Mouse (Mus musculus) myocyte (in vitro differentiated cells): Measurements from ENCODE around the gene Plp1. TPM values are rescaled to one million over a fixed set of nuclear protein-coding genes. Genes with fewer than 3 reads are reported as not detected.

ENCODE experiments used
- H3K27me3 ChIP-seq: one replicate; pipeline ENCODE4 v1.6.1; 2011; ENCODE audit not compliant: control insufficient read depth, insufficient read depth, insufficient read length
- H3K36me3 ChIP-seq: one replicate; pipeline ENCODE4 v1.6.1; 2011; ENCODE audit not compliant: control insufficient read depth, insufficient read depth
- H3K4me2 ChIP-seq: one replicate; pipeline ENCODE4 v1.6.1; 2011; ENCODE audit warnings: low read depth, control low read depth
- H3K4me3 ChIP-seq: one replicate; pipeline ENCODE4 v1.5.1; 2011; ENCODE audit warnings: mild to moderate bottlenecking, control low read depth, moderate library complexity
- H3K79me2 ChIP-seq: one replicate; pipeline ENCODE4 v1.6.1; 2011; ENCODE audit not compliant: control insufficient read depth, insufficient read depth
- H3ac ChIP-seq: one replicate; pipeline ENCODE4 v1.6.1; 2011; ENCODE audit not compliant: control insufficient read depth, insufficient read length
- CEBPB ChIP-seq: IDR thresholded peaks from 2 replicates; pipeline ENCODE4 v1.6.1; 2011; ENCODE audit warnings: mild to moderate bottlenecking, moderate library complexity; ENCODE audit not compliant: poor library complexity, insufficient read depth, severe bottlenecking
- E2F4 ChIP-seq: IDR thresholded peaks from one replicate; pipeline ENCODE4 v1.6.1; 2011; ENCODE audit warnings: mild to moderate bottlenecking, control low read depth, moderate library complexity; ENCODE audit not compliant: insufficient read depth
- MAX ChIP-seq: IDR thresholded peaks from one replicate; pipeline ENCODE4 v1.6.1; 2011; ENCODE audit warnings: low read depth, mild to moderate bottlenecking, control low read depth
- MYOD1 ChIP-seq, 3 experiments: IDR thresholded peaks; one replicate each; pipeline ENCODE4 v1.6.1; 2011; ENCODE audit warnings: control low read depth in 2 of 3, low read depth in 2 of 3, mild to moderate bottlenecking in 2 of 3, moderate library complexity in 1 of 3; ENCODE audit not compliant: insufficient read length in 2 of 3, control insufficient read depth in 1 of 3
- MYOG ChIP-seq, 3 experiments: IDR thresholded peaks; one replicate each; pipeline ENCODE4 v1.6.1; 2011; ENCODE audit warnings: control low read depth in 2 of 3, low read depth in 2 of 3, mild to moderate bottlenecking in 2 of 3; ENCODE audit not compliant: insufficient read length in 2 of 3, control insufficient read depth in 1 of 3, insufficient read depth in 1 of 3
- POLR2A ChIP-seq: IDR thresholded peaks from one replicate; pipeline ENCODE4 v1.6.1; 2011; ENCODE audit warnings: low read depth, mild to moderate bottlenecking, control low read depth, moderate library complexity; ENCODE audit not compliant: insufficient read length
- POLR2AphosphoS2 ChIP-seq: IDR thresholded peaks from one replicate; pipeline ENCODE4 v1.6.1; 2011; ENCODE audit warnings: low read depth, control low read depth; ENCODE audit not compliant: insufficient read length
- REST ChIP-seq: IDR thresholded peaks from one replicate; pipeline ENCODE4 v1.6.1; 2011; ENCODE audit warnings: mild to moderate bottlenecking, control low read depth, moderate library complexity; ENCODE audit not compliant: insufficient read depth, insufficient read length
- SRF ChIP-seq: IDR thresholded peaks from one replicate; pipeline ENCODE4 v1.6.1; 2011; ENCODE audit warnings: low read depth; ENCODE audit not compliant: control insufficient read depth, insufficient read length
- TCF12 ChIP-seq: IDR thresholded peaks from one replicate; pipeline ENCODE4 v1.6.1; 2011; ENCODE audit warnings: mild to moderate bottlenecking, control low read depth; ENCODE audit not compliant: poor library complexity, insufficient read depth, severe bottlenecking
- TCF3 ChIP-seq: IDR thresholded peaks from one replicate; pipeline ENCODE4 v1.6.1; 2011; ENCODE audit warnings: low read depth, control low read depth; ENCODE audit not compliant: insufficient read length
- USF1 ChIP-seq: IDR thresholded peaks from one replicate; pipeline ENCODE4 v1.6.1; 2011; ENCODE audit warnings: low read depth, mild to moderate bottlenecking, control low read depth, moderate library complexity
- polyA plus RNA-seq: library from polyadenylated mRNA; unstranded; fragments of >200 nt; fragmentation: generic; extraction: Trizol; gene quantifications from one replicate; pipeline ENCODE4 v1.2.1, GENCODE M21; 2012; ENCODE audit warnings: missing spikeins

Gene Plp1
- polyA plus RNA-seq, 1 experiment, result 0.14 TPM

- H3K79me2 ChIP-seq, result no peaks in the 10 kb centered on the region
- no peaks in the 10 kb centered on the region for H3K27me3 ChIP-seq
- TF ChIP-seq TCF3 (no peak), POLR2A (no peak), SRF (no peak), CEBPB (no peak), TCF12 (no peak), REST (no peak), MYOG (IDR thresholded peaks at IDR 0.05; ENCODE audit: control insufficient read depth in 1 of 3, insufficient read depth in 1 of 3, insufficient read length in 2 of 3, low read depth in 2 of 3) (no peak), E2F4 (no peak), USF1 (no peak), MYOD1 (IDR thresholded peaks at IDR 0.05; ENCODE audit: control insufficient read depth in 1 of 3, insufficient read length in 2 of 3, low read depth in 2 of 3) (no peak), POLR2AphosphoS2 (no peak), MAX (no peak)
- H3K36me3 ChIP-seq, result no peaks in the 10 kb centered on the region
- no peak overlapping the region for H3ac ChIP-seq
- no peak overlapping the region for H3K4me3 ChIP-seq
- no peak overlapping the region for H3K4me2 ChIP-seq
Observed at GRCm38 (mm10) chrX:136828610-136829009, 6.1 kb downstream of the Plp1 start.

DNA sequence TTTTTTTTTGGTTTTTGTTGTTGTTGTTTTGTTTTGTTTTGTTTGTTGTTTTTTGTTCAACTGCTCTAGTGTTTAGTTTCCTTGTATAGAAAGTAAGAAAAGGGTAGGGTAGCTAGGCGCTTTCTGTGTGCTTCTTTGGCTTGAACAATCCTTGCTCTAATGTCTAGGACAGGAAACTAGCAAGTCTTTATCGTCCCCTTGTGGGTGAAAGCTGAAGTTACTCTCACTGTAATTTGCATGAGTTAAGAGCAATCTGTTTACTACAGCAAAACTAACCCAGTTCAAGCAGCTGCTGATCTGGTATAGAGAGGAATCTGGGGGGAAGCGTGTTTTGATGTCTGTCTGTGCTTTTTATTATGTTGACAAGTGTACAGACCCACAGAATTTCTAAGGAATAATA lies 27.8 kb downstream of the Plp1 start:
- Histone ChIP-seq H3K27me3 (no peaks in the 10 kb centered on the region), H3K4me2 (no peak overlapping the region), H3K79me2 (no peaks in the 10 kb centered on the region), H3K4me3 (no peak overlapping the region), H3ac (no peak overlapping the region), H3K36me3 (no peaks in the 10 kb centered on the region)
- TF ChIP-seq REST (no peak), SRF (no peak), POLR2A (no peak), MYOG (IDR thresholded peaks at IDR 0.05; ENCODE audit: control insufficient read depth in 1 of 3, insufficient read depth in 1 of 3, insufficient read length in 2 of 3, low read depth in 2 of 3) (no peak), CEBPB (no peak), POLR2AphosphoS2 (no peak), MYOD1 (IDR thresholded peaks at IDR 0.05; ENCODE audit: control insufficient read depth in 1 of 3, insufficient read length in 2 of 3, low read depth in 2 of 3) (no peak), E2F4 (no peak), TCF3 (no peak), MAX (no peak), TCF12 (no peak), USF1 (no peak)

DNA sequence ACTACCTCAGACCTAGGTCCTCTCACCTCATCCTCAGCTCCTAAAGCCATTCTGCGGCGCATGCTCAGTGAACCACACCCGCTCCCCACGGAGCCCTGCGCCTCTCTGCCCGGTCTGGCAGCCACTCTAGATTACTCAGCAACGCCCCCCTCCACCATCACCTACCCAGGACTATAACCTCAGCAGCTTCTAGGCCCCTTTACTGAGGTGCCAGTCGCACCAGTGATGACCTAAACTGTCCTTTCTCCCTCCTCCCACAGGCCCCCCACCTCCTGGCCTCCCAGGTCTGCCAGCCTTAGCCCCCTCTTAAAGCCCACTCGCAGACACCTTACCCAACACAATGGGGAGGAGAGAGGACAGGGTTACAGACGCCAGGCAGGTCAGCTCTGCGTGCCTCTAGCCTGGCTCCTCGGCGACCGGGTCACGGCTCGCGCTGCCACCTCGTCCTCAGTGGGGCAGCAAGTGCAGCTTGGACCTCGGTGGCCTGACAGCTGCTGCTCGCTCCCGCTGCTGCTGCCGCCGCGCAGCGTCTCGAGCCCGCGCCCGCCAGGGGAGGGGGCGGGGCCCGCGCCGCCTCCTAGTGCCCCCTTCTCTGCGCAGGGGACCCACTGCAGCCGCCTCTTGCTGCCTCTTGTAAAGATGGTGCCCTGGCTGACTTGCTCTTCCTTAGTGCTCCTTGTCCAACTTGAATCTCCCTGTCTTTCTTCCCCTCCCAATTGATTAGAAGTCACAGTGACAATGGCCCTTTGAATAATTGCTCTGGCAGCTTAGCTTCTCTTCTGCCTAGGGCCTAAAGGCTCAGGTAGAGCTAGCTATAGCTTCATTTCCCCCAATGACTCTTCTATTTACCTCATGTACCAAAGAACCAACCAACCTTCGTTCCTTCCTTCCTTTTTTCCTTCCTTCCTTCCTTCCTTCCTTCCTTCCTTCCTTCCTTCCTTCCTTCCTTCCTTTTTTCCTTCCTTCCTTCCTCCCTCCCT lies 45.9 kb downstream of the Plp1 start, which contains the start of gene Rab9b:
Gene Rab9b, minus strand, starts transcription at position 695 of the 980 bp plus-strand sequence.
- Histone ChIP-seq H3K27me3 (no peaks in the 10 kb centered on the region), H3K79me2 (no peaks in the 10 kb centered on the region), H3K36me3 (no peaks in the 10 kb centered on the region), H3K4me3 (no peak within 1 kb of the TSS), H3K4me2 (peak within 1 kb of the TSS; percentile 45), H3ac (no peak within 1 kb of the TSS)
- no peak for TF ChIP-seq E2F4
- TF ChIP-seq USF1, result no peak
- peak in 1 of 3 experiments; percentile 29 for TF ChIP-seq MYOD1 (IDR thresholded peaks at IDR 0.05; ENCODE audit: control insufficient read depth in 1 of 3, insufficient read length in 2 of 3, low read depth in 2 of 3)
- no peak for TF ChIP-seq POLR2AphosphoS2
- no peak for TF ChIP-seq TCF3
- no peak for TF ChIP-seq MAX
- no peak for TF ChIP-seq CEBPB
- TF ChIP-seq MYOG (IDR thresholded peaks at IDR 0.05; ENCODE audit: control insufficient read depth in 1 of 3, insufficient read depth in 1 of 3, insufficient read length in 2 of 3, low read depth in 2 of 3), result peak in 1 of 3 experiments; percentile 22
- no peak for TF ChIP-seq TCF12

Other genes starting within 250 kb of the Plp1 start
- gene Tceal3, start 231.8 kb upstream of the Plp1 start, polyA plus RNA-seq, result 4.2 TPM
- 1.1 TPM for gene Tceal1, start 114.7 kb upstream of the Plp1 start, polyA plus RNA-seq
- gene Morf4l2, start 79.0 kb upstream of the Plp1 start, polyA plus RNA-seq, result 202 TPM
- gene Glra4, start 42.5 kb upstream of the Plp1 start, polyA plus RNA-seq, result not detected
- not detected for gene Rab9b, start 46.1 kb downstream of the Plp1 start, polyA plus RNA-seq
- gene H2bfm, start 104.7 kb downstream of the Plp1 start, polyA plus RNA-seq, result not detected
- gene Tmsb15b2, start 152.8 kb downstream of the Plp1 start, polyA plus RNA-seq, result not detected
- gene Tmsb15l, start 154.2 kb downstream of the Plp1 start, polyA plus RNA-seq, result not detected
- gene Tmsb15b1, start 154.2 kb downstream of the Plp1 start, polyA plus RNA-seq, result not detected
- gene Zcchc18, start 170.5 kb downstream of the Plp1 start, polyA plus RNA-seq, result 0.01 TPM
- gene Slc25a53, start 215.6 kb downstream of the Plp1 start, polyA plus RNA-seq, result 1.1 TPM
- 0.44 TPM for gene Fam199x, start 226.9 kb downstream of the Plp1 start, polyA plus RNA-seq